Mouse (Mus musculus): ENCODE data around the gene Gm5737. TPM values are rescaled to one million over a fixed set of nuclear protein-coding genes. Genes with fewer than 3 reads are reported as not detected.
A peak's percentile ranks its signal among the peaks of the same experiment; 100 is the strongest.

Gene Gm5737
- polyA plus RNA-seq, 1 experiment from 2014 or later, result not detected

GRCm38 (mm10) chr7:120862626-120863025, 50.5 kb downstream of the Gm5737 start:
- H3K27ac ChIP-seq, result no peak overlapping the region
- H3K9ac ChIP-seq (ENCODE audit: low read depth, low read length), result no peak overlapping the region
- no peak for DNase-seq (ENCODE audit: low spot score)

DNA sequence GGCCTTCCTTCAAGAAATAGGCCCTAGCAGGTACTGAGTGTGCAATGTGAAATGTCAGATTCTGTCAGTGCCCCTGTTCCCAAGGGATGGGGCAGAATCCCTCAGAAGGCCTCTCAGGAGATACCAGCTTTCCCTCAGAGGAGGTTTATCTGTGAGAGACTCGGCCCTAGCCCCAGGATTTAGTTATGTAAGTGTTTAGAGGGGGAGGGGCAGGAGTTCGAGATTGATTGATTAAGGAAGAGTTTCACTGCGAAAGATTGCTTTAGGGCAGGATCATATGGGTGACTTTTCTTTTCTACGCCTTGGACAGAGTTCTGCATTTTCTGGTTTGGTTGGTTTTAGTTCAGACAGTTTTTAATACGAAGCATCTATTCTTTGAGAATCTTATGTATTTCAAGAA, 51.3 kb downstream of the Gm5737 start:
- TF ChIP-seq CTCF (IDR thresholded peaks at IDR 0.05; ENCODE audit: low read depth), result no peak
- H3K4me2 ChIP-seq (ENCODE audit: low read length), result no peak overlapping the region
- H3K9ac ChIP-seq (ENCODE audit: low read depth, low read length), result no peak overlapping the region
- H3K27ac ChIP-seq, result peak overlapping the region; percentile 31; the same call in 1 of the 2 replicates
- DNase-seq (ENCODE audit: low spot score) (no peak), ATAC-seq (replicated peaks; ENCODE audit: low FRiP score, low read depth) (no peak)
- H3K4me1 ChIP-seq (replicated peaks; ENCODE audit: insufficient read depth, low read length), result peaks cover 17% of the 10 kb centered on the region; the same call in 1 of the 2 replicates
- no peaks in the 10 kb centered on the region for H3K27me3 ChIP-seq (ENCODE audit: insufficient read depth, low read length)
- 50% methylated on average over 5 of the region's 5 CpGs for WGBS
- no peak overlapping the region for H3K4me3 ChIP-seq (replicated peaks; ENCODE audit: low read depth, low read length)
- no peaks in the 10 kb centered on the region for H3K36me3 ChIP-seq (ENCODE audit: insufficient read depth, low read length)
- H3K9me3 ChIP-seq (replicated peaks; ENCODE audit: low read length), result no peaks in the 10 kb centered on the region

More at GRCm38 (mm10) chr7:120862626-120863025, 50.5 kb downstream of the Gm5737 start:
- Histone ChIP-seq H3K4me1 (replicated peaks; ENCODE audit: insufficient read depth, low read length) (peaks cover 17% of the 10 kb centered on the region; the same call in 1 of the 2 replicates), H3K4me2 (ENCODE audit: low read length) (no peak overlapping the region), H3K4me3 (replicated peaks; ENCODE audit: low read depth, low read length) (no peak overlapping the region), H3K9me3 (replicated peaks; ENCODE audit: low read length) (no peaks in the 10 kb centered on the region), H3K36me3 (ENCODE audit: insufficient read depth, low read length) (no peaks in the 10 kb centered on the region), H3K27me3 (ENCODE audit: insufficient read depth, low read length) (no peaks in the 10 kb centered on the region)
- no peak for TF ChIP-seq CTCF (IDR thresholded peaks at IDR 0.05; ENCODE audit: low read depth)
- no peak for ATAC-seq (replicated peaks; ENCODE audit: low FRiP score, low read depth)
- 44% methylated on average over 7 of the region's 7 CpGs for WGBS

DNA sequence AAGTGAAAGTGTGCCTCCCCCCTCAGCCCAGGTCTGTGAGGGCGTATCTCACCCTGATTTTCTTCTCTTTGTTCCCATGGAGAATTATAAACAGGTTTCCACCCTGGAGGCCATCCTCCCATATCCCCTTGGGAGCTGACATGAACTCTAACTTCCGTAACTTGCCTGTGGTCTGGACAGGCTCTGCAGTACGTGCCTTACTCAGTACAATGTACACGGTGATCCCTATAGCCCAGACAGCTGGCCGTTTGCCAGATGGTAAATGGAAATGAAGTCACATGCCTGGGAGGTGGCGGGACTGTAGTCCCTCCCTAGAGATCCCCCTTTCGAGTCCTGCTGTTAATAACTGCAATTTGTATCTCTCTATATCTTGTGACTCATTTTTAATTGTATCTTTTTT, 52.9 kb downstream of the Gm5737 start:
- H3K9me3 ChIP-seq (replicated peaks; ENCODE audit: low read length), result no peaks in the 10 kb centered on the region
- H3K4me2 ChIP-seq (ENCODE audit: low read length), result peak overlapping the region; percentile 13
- H3K36me3 ChIP-seq (ENCODE audit: insufficient read depth, low read length), result no peaks in the 10 kb centered on the region
- peak; percentile 78 for ATAC-seq (replicated peaks; ENCODE audit: low FRiP score, low read depth)
- no peak overlapping the region for H3K9ac ChIP-seq (ENCODE audit: low read depth, low read length)
- DNase-seq (ENCODE audit: low spot score), result peak; percentile 77
- no peak overlapping the region for H3K4me3 ChIP-seq (replicated peaks; ENCODE audit: low read depth, low read length)
- WGBS, result 7% methylated on average over 7 of the region's 7 CpGs
- H3K4me1 ChIP-seq (replicated peaks; ENCODE audit: insufficient read depth, low read length), result peaks cover 17% of the 10 kb centered on the region; the same call in 1 of the 2 replicates
- H3K27ac ChIP-seq, result peak overlapping the region; percentile 77
- no peaks in the 10 kb centered on the region for H3K27me3 ChIP-seq (ENCODE audit: insufficient read depth, low read length)
- no peak for TF ChIP-seq CTCF (IDR thresholded peaks at IDR 0.05; ENCODE audit: low read depth)

DNA sequence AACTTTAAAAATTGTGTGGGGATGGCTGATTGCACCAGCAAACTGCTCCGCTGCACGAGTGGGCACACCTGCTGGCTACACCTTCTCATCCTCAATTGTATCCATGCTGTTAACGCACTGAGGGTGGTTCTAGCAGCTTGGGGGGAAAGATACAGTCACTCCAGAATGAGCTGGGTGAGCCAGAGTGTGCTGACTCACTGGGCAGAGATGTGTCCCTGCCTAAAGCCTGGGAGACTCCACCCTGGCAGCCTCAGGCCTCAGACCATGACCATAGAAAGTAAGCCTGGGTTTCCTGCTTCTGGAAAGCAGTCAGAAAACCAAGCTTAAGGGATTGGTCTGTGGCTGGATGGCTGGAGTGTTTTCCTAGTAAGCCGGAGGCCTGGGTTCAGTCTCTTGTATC, 53.7 kb downstream of the Gm5737 start:
- 55% methylated on average over 4 of the region's 4 CpGs for WGBS
- no peak overlapping the region for H3K4me2 ChIP-seq (ENCODE audit: low read length)

GRCm38 (mm10) chr7:120866684-120867083, 54.5 kb downstream of the Gm5737 start:
- H3K27ac ChIP-seq, result peak overlapping the region; percentile 77; the same call in 1 of the 2 replicates
- WGBS, result 78% methylated on average over 2 of the region's 2 CpGs

More for the DNA sequence above, 53.7 kb downstream of the Gm5737 start:
- H3K4me3 ChIP-seq (replicated peaks; ENCODE audit: low read depth, low read length), result no peak overlapping the region
- H3K9ac ChIP-seq (ENCODE audit: low read depth, low read length), result no peak overlapping the region
- peaks cover 17% of the 10 kb centered on the region; the same call in 1 of the 2 replicates for H3K4me1 ChIP-seq (replicated peaks; ENCODE audit: insufficient read depth, low read length)
- H3K27ac ChIP-seq, result peak overlapping the region; percentile 77
- H3K36me3 ChIP-seq (ENCODE audit: insufficient read depth, low read length), result no peaks in the 10 kb centered on the region
- DNase-seq (ENCODE audit: low spot score) (no peak), ATAC-seq (replicated peaks; ENCODE audit: low FRiP score, low read depth) (no peak; the same call in 1 of the 2 replicates)
- H3K9me3 ChIP-seq (replicated peaks; ENCODE audit: low read length), result no peaks in the 10 kb centered on the region
- no peaks in the 10 kb centered on the region for H3K27me3 ChIP-seq (ENCODE audit: insufficient read depth, low read length)
- TF ChIP-seq CTCF (IDR thresholded peaks at IDR 0.05; ENCODE audit: low read depth), result no peak

GRCm38 (mm10) chr7:120867720-120868119, 55.6 kb downstream of the Gm5737 start:
- H3K27me3 ChIP-seq (ENCODE audit: insufficient read depth, low read length), result no peaks in the 10 kb centered on the region
- H3K9me3 ChIP-seq (replicated peaks; ENCODE audit: low read length), result no peaks in the 10 kb centered on the region
- DNase-seq (ENCODE audit: low spot score) (no peak), ATAC-seq (replicated peaks; ENCODE audit: low FRiP score, low read depth) (no peak)
- no peak overlapping the region for H3K27ac ChIP-seq
- no peak overlapping the region for H3K4me3 ChIP-seq (replicated peaks; ENCODE audit: low read depth, low read length)
- WGBS, result 81% methylated on average over 1 of the region's 1 CpGs
- no peaks in the 10 kb centered on the region for H3K36me3 ChIP-seq (ENCODE audit: insufficient read depth, low read length)
- H3K9ac ChIP-seq (ENCODE audit: low read depth, low read length), result no peak overlapping the region
- TF ChIP-seq CTCF (IDR thresholded peaks at IDR 0.05; ENCODE audit: low read depth), result no peak
- H3K4me1 ChIP-seq (replicated peaks; ENCODE audit: insufficient read depth, low read length), result peaks cover 14% of the 10 kb centered on the region; the same call in 1 of the 2 replicates
- H3K4me2 ChIP-seq (ENCODE audit: low read length), result no peak overlapping the region

More at GRCm38 (mm10) chr7:120866684-120867083, 54.5 kb downstream of the Gm5737 start:
- H3K4me1 ChIP-seq (replicated peaks; ENCODE audit: insufficient read depth, low read length), result peaks cover 14% of the 10 kb centered on the region; the same call in 1 of the 2 replicates
- H3K9me3 ChIP-seq (replicated peaks; ENCODE audit: low read length), result no peaks in the 10 kb centered on the region
- no peak overlapping the region for H3K4me3 ChIP-seq (replicated peaks; ENCODE audit: low read depth, low read length)
- DNase-seq (ENCODE audit: low spot score) (no peak), ATAC-seq (replicated peaks; ENCODE audit: low FRiP score, low read depth) (no peak)
- H3K9ac ChIP-seq (ENCODE audit: low read depth, low read length), result no peak overlapping the region
- H3K36me3 ChIP-seq (ENCODE audit: insufficient read depth, low read length), result no peaks in the 10 kb centered on the region
- TF ChIP-seq CTCF (IDR thresholded peaks at IDR 0.05; ENCODE audit: low read depth), result no peak
- no peak overlapping the region for H3K4me2 ChIP-seq (ENCODE audit: low read length)
- H3K27me3 ChIP-seq (ENCODE audit: insufficient read depth, low read length), result no peaks in the 10 kb centered on the region

Measured in kidney, postnatal 0 days (tissue).